Mouse (Mus musculus): ENCODE data around the gene Sipa1l1.

DNA sequence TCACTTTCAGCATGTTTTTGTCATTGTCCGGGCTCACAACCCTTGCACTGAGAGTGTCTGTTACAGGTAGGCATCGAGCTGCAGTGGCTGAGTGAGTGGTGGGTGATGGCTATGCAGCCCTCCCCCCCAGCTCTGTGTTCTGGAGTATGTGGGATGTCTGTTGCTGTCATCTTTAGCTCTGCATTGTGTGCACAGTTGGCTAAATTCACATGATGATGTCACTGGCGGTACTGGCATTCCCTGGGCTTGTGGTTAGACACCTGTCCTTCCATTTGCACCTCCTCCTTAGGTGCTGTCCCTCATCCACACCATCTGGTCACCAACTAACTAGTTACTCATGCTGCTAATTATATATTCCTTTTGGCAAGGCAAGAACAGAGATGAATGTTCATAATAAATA is 218.5 kb downstream of the Sipa1l1 start:
- TF ChIP-seq CTCF (IDR thresholded peaks at IDR 0.05; ENCODE audit: low read depth, low read length): no peak
- TF ChIP-seq POLR2A (IDR thresholded peaks at IDR 0.05; ENCODE audit: borderline replicate concordance, low read depth, low read length): no peak

All from bone marrow macrophage, adult 2 months (primary cell).